Mouse (Mus musculus) layer of hippocampus, postnatal 14 days (tissue): ENCODE data around the gene Ppp5c. TPM values are rescaled to one million over a fixed set of nuclear protein-coding genes. Genes with fewer than 3 reads are reported as not detected.

ENCODE experiments used
- DNase-seq, 2 experiments: peaks; one replicate each; pipeline ENCODE4 v3.0.0; 2021 to 2022; ENCODE audit warnings: low spot score in 2 of 2, mixed read lengths in 1 of 2
- total RNA-seq, 2 experiments: library from RNA; stranded (reverse); gene quantifications; 2 replicates each; pipeline ENCODE4 v1.2.3; 2021

The Ppp5c gene
- total RNA-seq, 2 experiments from 2014 or later, result 149 to 163 TPM

DNA sequence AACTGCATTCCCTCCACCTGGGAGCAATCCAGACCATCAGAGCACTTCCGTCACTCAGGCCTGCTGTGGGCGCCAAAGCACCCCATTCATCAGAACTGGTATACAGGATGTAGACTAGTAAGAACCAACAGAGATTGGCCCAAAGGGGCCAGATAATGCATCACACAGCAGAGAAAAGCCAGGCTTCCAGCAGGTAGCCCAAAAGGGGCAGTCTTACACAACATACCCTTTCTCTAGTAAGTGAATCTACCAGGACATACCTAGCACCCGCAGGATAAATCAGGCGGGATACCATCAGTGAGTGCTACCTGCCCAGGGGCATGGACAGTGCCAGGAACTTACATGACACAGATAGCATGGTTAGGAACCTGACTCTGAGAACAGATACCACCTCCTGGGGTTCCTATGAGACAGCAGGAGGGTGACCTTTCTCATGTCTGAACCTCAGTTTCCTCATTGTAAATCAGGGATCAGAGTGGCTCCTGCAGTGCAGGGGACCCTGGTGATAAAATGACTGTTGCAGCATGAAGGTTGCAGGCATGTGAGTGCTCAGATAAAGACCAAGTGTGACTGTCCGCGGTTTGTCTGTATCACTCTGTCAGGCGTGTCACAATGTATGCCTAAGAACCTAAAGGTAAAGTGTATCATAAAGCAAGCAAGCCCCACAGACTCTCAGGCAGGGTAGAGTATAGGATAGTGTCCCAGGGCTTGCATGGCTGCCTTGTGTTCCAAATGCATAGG is 8.1 kb downstream of the Ppp5c start:
- DNase-seq, result no peak

GRCm38 (mm10) chr7:17017921-17018320 is 9.8 kb downstream of the Ppp5c start:
- no peak for DNase-seq

- peak; percentile 83 to 94 for DNase-seq
These were observed 10.7 kb downstream of the Ppp5c start for GRCm38 (mm10) chr7:17017036-17017435.

DNA sequence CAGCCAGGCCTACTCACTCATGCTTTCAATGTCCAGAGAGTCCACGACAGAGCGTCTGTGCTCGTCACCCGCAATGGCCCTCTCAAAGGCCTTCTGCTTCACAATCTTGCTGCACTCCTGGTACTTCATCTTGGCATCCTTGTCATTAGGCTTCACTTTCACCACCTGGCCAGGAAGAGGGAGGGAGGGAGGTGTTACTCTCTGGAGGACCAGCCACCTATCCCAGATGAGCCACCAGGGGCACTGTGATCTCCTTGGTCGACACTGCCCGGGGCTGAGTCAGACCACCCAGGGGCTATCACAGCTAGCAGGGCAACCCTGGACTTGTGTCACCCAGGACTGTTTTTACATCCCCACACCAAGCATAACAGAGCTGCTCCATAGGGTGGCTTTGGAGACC is 12.3 kb downstream of the Ppp5c start:
- no peak for DNase-seq

GRCm38 (mm10) chr7:17011909-17012590 is 15.7 kb downstream of the Ppp5c start:
- no peak for DNase-seq

- no peak for DNase-seq
These were observed 17.7 kb downstream of the Ppp5c start for GRCm38 (mm10) chr7:17010010-17010347.

- no peak for DNase-seq
These were observed 18.3 kb downstream of the Ppp5c start for GRCm38 (mm10) chr7:17009326-17010009.

DNA sequence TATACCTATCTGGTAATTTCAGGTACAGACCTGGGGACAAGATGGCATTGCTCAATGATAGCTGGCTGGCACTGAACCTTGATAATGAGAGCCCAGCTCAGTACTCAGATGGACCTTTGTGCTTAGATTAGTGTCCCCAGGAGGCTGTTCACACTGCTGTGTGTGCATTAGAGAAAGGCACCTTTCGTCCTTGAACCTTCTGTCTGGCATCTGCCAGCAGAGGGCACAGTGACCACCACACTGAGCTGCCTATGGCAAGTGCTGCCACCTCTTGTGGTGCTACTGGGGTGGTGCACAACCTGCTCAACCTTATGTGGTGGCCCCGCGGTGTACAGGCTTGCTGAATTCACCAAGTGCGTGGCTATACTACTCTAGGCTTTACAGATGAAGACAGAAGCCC is 20.4 kb downstream of the Ppp5c start:
- DNase-seq, result no peak

GRCm38 (mm10) chr7:17004716-17005115 is 23.0 kb downstream of the Ppp5c start:
- no peak for DNase-seq

DNA sequence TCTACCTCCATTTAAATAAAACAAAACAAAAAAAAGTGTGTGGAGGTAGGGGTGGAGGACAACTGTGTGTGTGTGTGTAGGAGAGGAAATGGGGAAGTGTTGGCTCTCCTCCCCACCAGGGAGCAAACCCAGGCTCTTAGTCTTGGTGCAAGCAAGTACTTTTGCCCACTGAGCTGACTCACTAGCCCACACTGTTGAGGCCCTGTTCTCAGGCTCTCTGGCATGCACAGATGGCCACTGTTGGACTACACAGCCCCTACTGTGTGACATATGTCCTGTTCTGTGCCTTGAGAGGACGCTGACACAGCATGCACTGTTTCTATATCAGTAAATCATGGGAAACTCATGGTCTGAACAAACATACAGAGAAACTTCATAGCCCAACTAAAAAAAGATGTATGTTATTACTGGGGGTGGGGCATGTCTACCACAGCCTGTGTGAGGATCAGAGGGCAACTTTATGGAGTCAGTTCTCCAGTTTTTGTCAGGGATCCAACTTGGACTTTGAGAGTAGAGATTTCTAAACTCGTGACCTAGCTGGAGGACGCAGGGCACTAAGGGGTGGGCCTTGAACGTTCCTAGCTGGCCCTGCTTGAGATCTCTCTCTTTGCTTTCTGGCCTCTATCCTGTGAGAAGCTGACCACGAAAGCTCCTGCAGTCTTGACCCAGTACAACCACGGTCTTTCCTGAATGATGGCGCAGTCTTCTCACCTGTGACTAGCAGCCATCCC is 24.3 kb downstream of the Ppp5c start:
- DNase-seq, result no peak

DNA sequence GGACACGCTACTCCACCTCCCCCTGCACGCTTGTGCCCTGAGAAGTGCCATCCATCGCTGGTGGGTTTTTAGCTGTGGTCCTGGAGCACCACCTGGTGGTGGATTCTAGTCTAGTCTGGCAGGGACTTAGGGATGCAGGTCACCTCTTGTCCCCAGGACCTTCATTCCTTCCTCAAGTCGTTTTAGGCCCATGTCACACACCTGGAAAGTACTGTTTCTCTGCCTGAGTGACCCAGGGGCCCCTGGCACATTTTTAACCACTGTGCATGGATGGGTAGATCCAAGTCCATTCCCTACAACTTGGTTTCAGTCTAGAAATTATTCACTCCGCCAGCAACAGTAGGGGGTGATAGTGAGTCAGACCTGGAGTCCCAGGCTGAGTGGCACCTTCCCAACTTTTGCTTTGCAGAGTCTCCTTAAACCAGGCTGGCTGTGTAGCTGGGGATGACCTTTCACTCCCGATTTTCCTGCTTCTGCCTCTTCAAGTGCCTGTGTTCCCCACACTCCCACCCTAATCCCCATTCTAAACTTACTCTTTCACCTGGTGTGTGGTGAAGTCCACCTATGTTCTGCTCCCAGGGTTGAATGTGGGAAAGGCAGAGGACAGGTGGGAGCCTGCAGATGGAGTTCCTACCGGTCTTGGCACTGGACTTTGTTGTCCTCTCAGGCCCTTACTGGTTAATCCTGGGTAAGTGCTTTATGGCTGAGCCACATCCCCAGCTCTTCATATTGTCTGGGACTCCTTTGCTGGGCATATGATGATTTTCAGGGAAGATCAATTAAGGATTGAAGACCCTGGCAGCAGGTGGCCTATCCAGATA is 25.1 kb downstream of the Ppp5c start:
- peak; percentile 84 to 90 for DNase-seq

DNA sequence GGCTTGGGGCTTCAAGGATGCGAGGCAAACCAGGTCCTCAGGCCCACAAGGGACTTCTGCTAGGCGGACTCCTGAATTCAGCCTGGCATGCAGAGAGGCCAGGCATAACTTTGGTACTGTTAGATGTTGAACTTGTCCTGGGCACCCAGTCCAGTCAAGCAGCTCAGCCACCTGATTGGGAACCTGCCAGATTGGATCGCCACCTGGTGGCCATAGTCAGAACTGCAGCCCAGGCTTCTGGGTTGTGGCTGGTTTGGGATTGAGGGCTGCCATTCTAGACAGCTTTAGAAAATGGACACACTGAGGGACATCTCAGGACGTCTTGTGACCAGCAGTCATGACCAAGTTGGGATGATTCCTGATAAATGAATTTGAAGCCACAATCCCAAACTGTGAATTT is 28.1 kb downstream of the Ppp5c start:
- peak; percentile 90 for DNase-seq

DNA sequence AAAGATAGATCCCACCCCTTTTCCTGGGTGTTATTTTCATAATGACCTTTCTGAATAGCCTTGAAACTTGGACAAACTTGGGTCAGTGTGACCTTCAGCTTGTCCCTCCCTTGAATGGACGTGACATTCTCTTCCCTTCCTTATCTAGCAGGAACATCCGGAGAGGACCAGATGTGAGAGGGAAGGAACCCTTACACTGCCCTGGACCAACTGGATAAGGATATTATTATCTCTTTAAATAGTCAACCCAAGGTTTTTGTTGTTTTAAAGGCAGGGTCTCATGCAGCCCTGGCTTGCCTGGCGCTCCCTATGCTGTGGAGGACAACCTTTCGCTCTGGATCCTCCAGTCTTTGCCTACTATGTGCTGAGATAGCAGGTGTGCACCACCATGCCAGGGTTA is 28.5 kb downstream of the Ppp5c start:
- no peak for DNase-seq

GRCm38 (mm10) chr7:16995345-16995744 is 32.4 kb downstream of the Ppp5c start:
- no peak for DNase-seq

GRCm38 (mm10) chr7:16994400-16994799 is 33.3 kb downstream of the Ppp5c start:
- no peak for DNase-seq

DNA sequence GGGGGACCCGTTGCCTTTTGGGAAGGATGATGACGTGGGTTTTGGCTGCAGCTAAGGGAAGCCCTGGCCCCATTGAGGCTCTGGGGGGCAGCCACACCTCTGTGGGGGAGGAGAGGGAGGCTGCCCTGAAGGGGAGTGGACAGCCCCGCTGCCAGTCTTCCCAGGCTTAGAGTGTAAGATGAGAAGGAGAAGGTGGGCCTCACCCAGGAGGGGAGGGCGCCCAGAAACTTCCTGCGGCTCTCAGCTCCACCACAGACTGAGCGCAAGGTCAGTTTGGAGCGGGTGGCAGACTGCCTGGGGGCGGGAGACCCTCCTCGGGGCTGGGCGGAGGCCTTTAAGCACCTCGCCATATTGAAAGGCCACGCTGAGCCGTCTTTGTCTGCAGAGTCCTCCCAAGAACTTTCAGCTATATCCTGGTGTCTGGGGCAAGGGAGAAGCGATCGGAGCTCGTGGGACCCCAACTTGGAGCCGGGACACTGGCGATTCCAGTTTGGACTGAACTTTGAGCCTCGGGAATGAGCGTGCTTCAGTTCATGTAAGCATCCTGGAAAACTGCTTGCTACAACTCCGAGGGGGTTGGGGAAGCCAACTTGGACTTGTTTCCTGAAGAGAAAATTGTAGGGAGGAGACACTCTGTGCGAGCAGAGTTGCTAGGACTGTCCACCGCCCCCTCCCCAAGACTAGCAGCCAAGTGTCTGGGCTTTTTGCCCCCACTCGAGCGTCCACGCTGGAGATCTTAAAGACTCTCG is 33.9 kb downstream of the Ppp5c start:
- DNase-seq, result no peak

- no peak for DNase-seq
These were observed 35.3 kb downstream of the Ppp5c start, which contains the start of gene Ccdc8 for GRCm38 (mm10) chr7:16992451-16992807. Ccdc8 (plus strand) TSS chr7:16992708.

DNA sequence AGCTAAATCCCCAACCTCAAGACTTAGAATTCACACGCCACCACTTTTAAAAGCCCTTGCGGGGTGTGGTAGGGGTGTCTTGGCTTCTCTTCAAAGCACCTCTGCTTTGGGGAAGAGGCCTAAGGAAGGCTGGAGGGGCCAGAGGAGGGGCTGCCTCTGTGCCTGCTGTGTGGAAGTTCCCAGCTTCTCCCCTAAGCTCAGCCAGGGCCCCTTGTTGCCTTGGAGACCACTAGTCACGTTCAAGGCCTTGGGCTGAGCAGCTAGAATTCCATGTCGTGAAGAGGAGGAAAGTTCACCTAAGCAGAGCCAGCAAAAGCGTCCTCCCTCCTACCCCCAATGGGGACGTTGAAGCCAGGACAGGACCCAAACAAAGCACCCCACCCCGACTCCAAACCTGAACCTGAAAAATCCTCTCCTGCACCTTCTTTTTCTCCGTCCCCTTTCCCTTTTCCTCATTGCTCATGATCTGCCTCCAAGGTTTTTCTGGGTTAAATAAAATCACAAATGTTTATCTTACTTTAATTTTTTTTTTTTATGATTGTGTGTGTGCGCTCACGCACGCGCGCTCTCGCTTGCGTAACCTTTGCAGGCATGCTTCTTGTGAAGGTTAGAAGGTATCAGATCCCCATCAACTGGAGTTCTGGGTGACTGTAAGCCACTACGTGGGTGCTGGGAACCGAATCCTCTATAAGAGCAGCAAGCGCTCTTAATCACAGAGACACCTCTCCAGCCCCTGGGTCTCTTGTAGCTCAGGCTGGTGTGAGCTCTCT is 35.9 kb downstream of the Ppp5c start:
- DNase-seq, result no peak

DNA sequence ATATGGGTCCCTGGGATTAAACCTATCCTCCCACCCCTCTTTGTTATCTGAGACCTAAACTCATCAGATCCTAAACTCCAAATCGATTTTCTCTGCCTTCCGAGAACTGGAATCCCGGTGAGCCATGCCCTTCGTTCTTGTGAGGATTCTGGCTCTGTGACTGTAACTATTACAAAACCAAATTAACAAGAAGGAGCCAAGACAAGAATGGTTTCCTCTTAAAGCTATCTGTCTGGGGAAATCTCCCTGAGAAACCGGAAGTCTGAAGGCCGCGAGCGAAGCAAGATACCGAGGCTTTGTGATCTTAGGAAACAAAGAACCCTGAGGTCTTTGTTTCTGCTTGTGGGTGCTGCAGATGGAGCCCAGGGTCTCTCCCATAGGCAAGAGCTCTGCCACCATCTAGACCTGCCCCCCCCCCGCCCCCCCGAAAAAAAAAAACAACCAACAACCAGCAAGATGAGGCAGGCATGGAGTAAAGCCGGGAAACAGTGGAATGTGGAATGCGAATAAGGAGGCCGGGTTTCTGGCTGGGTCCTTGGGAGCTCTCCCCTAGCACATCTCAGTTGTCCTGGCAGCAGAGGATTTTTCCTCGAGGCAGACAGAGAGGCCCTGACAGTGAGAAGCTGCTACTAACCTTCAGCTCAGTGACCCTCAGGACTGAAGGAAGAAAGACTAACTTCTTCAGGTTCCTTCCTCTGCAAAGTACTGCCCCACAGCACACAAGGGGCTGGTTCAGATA is 37.5 kb downstream of the Ppp5c start:
- DNase-seq, result no peak
